In genomic region chr11:89142527-89143154, GRCm38 (mm10) we compare ENCODE assay signal across 17 mouse cellular contexts.
DNase-seq lines count a peak whose midpoint lies in the region; ATAC-seq and TF ChIP-seq lines count a peak whose summit lies in the region.
"Had no signal": no experiment of that assay in that cellular context is flagged by ENCODE, and none has a peak within 500 bp of the region (broad histone marks: within the 10 kb centered on the region; RNA-seq: fewer than 3 reads in every experiment).

No protein-coding gene starts in this region.

- peak; percentile 17 for DNase-seq in embryo, embryonic 10 days (ENCODE audit: low spot score)
- DNase-seq in embryo, embryonic 9.5 days (ENCODE audit: extremely low spot score) = no peak
- no peak for DNase-seq in kidney, postnatal 4 days
- no peak for DNase-seq in thymus, postnatal 14 days
- DNase-seq: cerebellum, postnatal 10 days; heart, adult 2 months; kidney, adult 2 months; lung, adult 2 months; lung, postnatal 36 days; right cerebral cortex, postnatal 14 days had no signal

- peaks cover 2% of the 10 kb centered on the region; the same call in 1 of the 2 replicates for H3K9me3 ChIP-seq in kidney, embryonic 16.5 days (ENCODE audit: low read length)
- peaks cover 10% of the 10 kb centered on the region for H3K9me3 ChIP-seq in E14TG2a.4 (ENCODE audit: low read length)
- no peaks in the 10 kb centered on the region for H3K9me3 ChIP-seq in midbrain, embryonic 13.5 days
- H3K9me3 ChIP-seq: embryonic facial prominence, embryonic 12.5 days had no signal

- 20% methylated on average over 9 of the region's 9 CpGs for WGBS in kidney, embryonic 16.5 days
- WGBS in midbrain, embryonic 13.5 days = 34% methylated on average over 9 of the region's 9 CpGs

- no peak overlapping the region for H3K27ac ChIP-seq in kidney, embryonic 16.5 days (ENCODE audit: low read length)
- no peak overlapping the region for H3K27ac ChIP-seq in midbrain, embryonic 13.5 days
- H3K27ac ChIP-seq: embryonic facial prominence, embryonic 12.5 days; heart, adult 2 months had no signal

- H3K4me1 ChIP-seq in kidney, embryonic 16.5 days (ENCODE audit: insufficient read depth, low read length) = peaks cover 14% of the 10 kb centered on the region; the same call in 1 of the 2 replicates
- H3K4me1 ChIP-seq in E14TG2a.4 (replicated peaks; ENCODE audit: low read depth, low read length) = peaks cover 22% of the 10 kb centered on the region
- H3K4me1 ChIP-seq in midbrain, embryonic 13.5 days (replicated peaks) = peaks cover 12% of the 10 kb centered on the region

- no peak overlapping the region for H3K4me3 ChIP-seq in kidney, embryonic 16.5 days (ENCODE audit: low read length)
- H3K4me3 ChIP-seq in E14TG2a.4 (replicated peaks; ENCODE audit: low read length) = 0 out of 2 replicates have a peak overlapping the region, but pooled peaks have one; percentile 10
- H3K4me3 ChIP-seq in midbrain, embryonic 13.5 days (replicated peaks) = no peak overlapping the region
- H3K4me3 ChIP-seq: embryonic facial prominence, embryonic 12.5 days; heart, adult 2 months had no signal

- H3K36me3 ChIP-seq in kidney, embryonic 16.5 days (ENCODE audit: insufficient read depth, low read length) = no peaks in the 10 kb centered on the region
- H3K36me3 ChIP-seq in E14TG2a.4 (ENCODE audit: insufficient read depth, low read length) = no peaks in the 10 kb centered on the region
- no peaks in the 10 kb centered on the region for H3K36me3 ChIP-seq in midbrain, embryonic 13.5 days
- H3K36me3 ChIP-seq: embryonic facial prominence, embryonic 12.5 days had no signal

- no peak for TF ChIP-seq CTCF in E14TG2a.4 (conservative IDR thresholded peaks at IDR 0.05; ENCODE audit: low read length)

- H3K9ac ChIP-seq in kidney, embryonic 16.5 days (replicated peaks; ENCODE audit: low read length) = no peak overlapping the region
- no peak overlapping the region for H3K9ac ChIP-seq in midbrain, embryonic 13.5 days (replicated peaks)
- H3K9ac ChIP-seq: embryonic facial prominence, embryonic 12.5 days had no signal

- no peak for ATAC-seq in kidney, embryonic 16.5 days (ENCODE audit: low FRiP score, low TSS enrichment)
- no peak for ATAC-seq in midbrain, embryonic 13.5 days
- ATAC-seq in megakaryocyte progenitor cell, adult 5-6 weeks (replicated peaks; ENCODE audit: poor library complexity) = no peak
- ATAC-seq: CD4-positive, CD25-positive, alpha-beta regulatory T cell, adult 4 months had no signal

- no peaks in the 10 kb centered on the region for H3K27me3 ChIP-seq in kidney, embryonic 16.5 days (ENCODE audit: insufficient read depth, low read length)
- H3K27me3 ChIP-seq in E14TG2a.4 (ENCODE audit: insufficient read depth, low read length) = 0 out of 2 replicates have a peak, but pooled peaks cover 3% of the 10 kb centered on the region
- H3K27me3 ChIP-seq in midbrain, embryonic 13.5 days = no peaks in the 10 kb centered on the region
- H3K27me3 ChIP-seq: embryonic facial prominence, embryonic 12.5 days had no signal

- 0 out of 2 replicates have a peak overlapping the region, but pooled peaks have one; percentile 5 for H3K4me2 ChIP-seq in kidney, embryonic 16.5 days (replicated peaks; ENCODE audit: low read depth, low read length)
- 0 out of 2 replicates have a peak overlapping the region, but pooled peaks have one; percentile 2 for H3K4me2 ChIP-seq in midbrain, embryonic 13.5 days (replicated peaks)
- H3K4me2 ChIP-seq: embryonic facial prominence, embryonic 12.5 days; liver, embryonic 11.5 days had no signal
